Mouse (Mus musculus) liver, embryonic 18 days (tissue): ENCODE results near the gene Olfr102. TPM values are rescaled to one million over a fixed set of nuclear protein-coding genes. Genes with fewer than 3 reads are reported as not detected.

Experiments used
- polyA plus RNA-seq: library from polyadenylated mRNA; depleted of rRNA; stranded (reverse); fragments of >200 nt; gene quantifications from 2 replicates; pipeline ENCODE4 v1.2.3, GENCODE M21; 2012; rRNA removed

The Olfr102 gene
- polyA plus RNA-seq = not detected in 2 replicates

GRCm38 (mm10) chr17:37316954-37317353 is at the start of gene Olfr102:
Gene Olfr102 (minus strand): TSS chr17:37317054.

DNA sequence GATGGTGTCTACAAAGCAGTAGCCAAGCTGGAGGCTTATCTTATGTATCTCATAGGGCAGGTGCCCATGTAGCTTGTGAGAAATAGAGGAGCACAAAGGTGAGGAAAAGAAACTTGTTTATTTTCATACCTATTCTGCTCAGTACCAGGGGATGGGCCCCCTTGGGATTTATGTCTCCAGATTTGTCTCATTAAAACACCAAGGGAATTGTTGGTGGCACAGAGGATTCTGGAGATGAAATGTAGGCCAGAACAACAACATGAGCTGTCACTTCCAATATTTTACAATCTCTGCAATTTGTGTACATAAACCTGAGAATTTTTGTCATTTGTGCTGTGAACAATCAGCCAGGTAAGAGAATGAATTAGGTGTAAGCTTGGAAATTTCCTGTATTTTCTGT is 42.4 kb upstream of the Olfr102 start, which contains the start of gene Olfr104-ps:
Gene Olfr104-ps, plus strand, starts transcription at position 301 of the 400 bp plus-strand sequence.

GRCm38 (mm10) chr17:37339598-37339997 is 22.7 kb upstream of the Olfr102 start, which contains the start of gene Olfr103:
Gene Olfr103 (minus strand): TSS chr17:37339698.

DNA sequence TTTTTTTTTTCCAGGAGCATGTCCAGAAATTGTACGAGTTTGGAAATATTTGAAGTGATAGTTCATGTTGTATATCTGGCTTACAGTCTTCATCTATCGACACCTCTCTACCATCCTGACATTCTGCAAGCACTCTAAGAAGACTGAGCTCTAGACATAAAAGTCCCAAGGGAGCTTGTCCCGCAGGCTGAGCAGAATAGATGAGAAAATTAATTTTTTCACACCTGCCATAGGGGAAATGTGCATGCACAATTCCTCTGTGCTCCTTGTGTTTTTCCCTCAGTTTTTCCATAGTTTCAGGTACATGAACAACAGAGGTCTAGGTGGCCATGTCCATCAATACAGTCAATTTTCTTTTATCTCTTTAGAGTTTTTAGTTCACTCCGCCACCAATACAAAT is 12.6 kb downstream of the Olfr102 start, which contains the start of gene Olfr101:
Gene Olfr101, minus strand, starts transcription at position 101 of the 400 bp plus-strand sequence.

GRCm38 (mm10) chr17:37283360-37283759 is 33.5 kb downstream of the Olfr102 start, which contains the start of gene Olfr99:
Gene Olfr99 (minus strand): TSS chr17:37283460.

GRCm38 (mm10) chr17:37270058-37270701 is 46.7 kb downstream of the Olfr102 start, which contains the start of gene H2-M3:
Gene H2-M3 (plus strand): TSS chr17:37270220.

GRCm38 (mm10) chr17:37263626-37264025 is 53.2 kb downstream of the Olfr102 start, which contains the start of gene Olfr98:
Gene Olfr98 (minus strand): TSS chr17:37263749.

Other genes with a start within 250 kb of the Olfr102 start
- not detected in 2 replicates for gene Olfr90, start 228.6 kb downstream of the Olfr102 start, polyA plus RNA-seq
- not detected in 2 replicates for gene Olfr91, start 218.8 kb downstream of the Olfr102 start, polyA plus RNA-seq
- gene Olfr92, start 197.0 kb downstream of the Olfr102 start, polyA plus RNA-seq = not detected in 2 replicates
- not detected in 2 replicates for gene Olfr93, start 155.6 kb downstream of the Olfr102 start, polyA plus RNA-seq
- gene Ubd, start 123.2 kb downstream of the Olfr102 start, polyA plus RNA-seq = 0.46 and 0.68 TPM in 2 replicates
- not detected in 2 replicates for gene Olfr94, start 116.1 kb downstream of the Olfr102 start, polyA plus RNA-seq
- gene Olfr95, start 103.9 kb downstream of the Olfr102 start, polyA plus RNA-seq = not detected in 2 replicates
- gene Olfr96, start 96.9 kb downstream of the Olfr102 start, polyA plus RNA-seq = not detected in 2 replicates
- not detected in 2 replicates for gene Olfr97, start 79.7 kb downstream of the Olfr102 start, polyA plus RNA-seq
- not detected in 2 replicates for gene Olfr98, start 53.3 kb downstream of the Olfr102 start, polyA plus RNA-seq
- 2.6 and 3.0 TPM in 2 replicates for gene H2-M3, start 46.8 kb downstream of the Olfr102 start, polyA plus RNA-seq
- not detected in 2 replicates for gene Olfr99, start 33.6 kb downstream of the Olfr102 start, polyA plus RNA-seq
- not detected in 2 replicates for gene Olfr101, start 12.7 kb downstream of the Olfr102 start, polyA plus RNA-seq
- not detected in 2 replicates for gene Olfr103, start 22.6 kb upstream of the Olfr102 start, polyA plus RNA-seq
- gene Olfr104-ps, start 42.5 kb upstream of the Olfr102 start, polyA plus RNA-seq = not detected in 2 replicates
- not detected in 2 replicates for gene Olfr105-ps, start 62.0 kb upstream of the Olfr102 start, polyA plus RNA-seq
- gene Olfr106-ps, start 73.3 kb upstream of the Olfr102 start, polyA plus RNA-seq = not detected in 2 replicates
- not detected in 2 replicates for gene Olfr107, start 82.2 kb upstream of the Olfr102 start, polyA plus RNA-seq
- not detected in 2 replicates for gene Olfr108, start 128.4 kb upstream of the Olfr102 start, polyA plus RNA-seq
- not detected in 2 replicates for gene Olfr109, start 141.9 kb upstream of the Olfr102 start, polyA plus RNA-seq
- 0.06 TPM in 1 of 2 replicates, not detected in the other for gene H2-M2, start 166.5 kb upstream of the Olfr102 start, polyA plus RNA-seq
- 0.02 TPM in 1 of 2 replicates, not detected in the other for gene Olfr110, start 175.4 kb upstream of the Olfr102 start, polyA plus RNA-seq
- 0.03 and 0.04 TPM in 2 replicates for gene Olfr111, start 191.0 kb upstream of the Olfr102 start, polyA plus RNA-seq